In the genomic region with DNA sequence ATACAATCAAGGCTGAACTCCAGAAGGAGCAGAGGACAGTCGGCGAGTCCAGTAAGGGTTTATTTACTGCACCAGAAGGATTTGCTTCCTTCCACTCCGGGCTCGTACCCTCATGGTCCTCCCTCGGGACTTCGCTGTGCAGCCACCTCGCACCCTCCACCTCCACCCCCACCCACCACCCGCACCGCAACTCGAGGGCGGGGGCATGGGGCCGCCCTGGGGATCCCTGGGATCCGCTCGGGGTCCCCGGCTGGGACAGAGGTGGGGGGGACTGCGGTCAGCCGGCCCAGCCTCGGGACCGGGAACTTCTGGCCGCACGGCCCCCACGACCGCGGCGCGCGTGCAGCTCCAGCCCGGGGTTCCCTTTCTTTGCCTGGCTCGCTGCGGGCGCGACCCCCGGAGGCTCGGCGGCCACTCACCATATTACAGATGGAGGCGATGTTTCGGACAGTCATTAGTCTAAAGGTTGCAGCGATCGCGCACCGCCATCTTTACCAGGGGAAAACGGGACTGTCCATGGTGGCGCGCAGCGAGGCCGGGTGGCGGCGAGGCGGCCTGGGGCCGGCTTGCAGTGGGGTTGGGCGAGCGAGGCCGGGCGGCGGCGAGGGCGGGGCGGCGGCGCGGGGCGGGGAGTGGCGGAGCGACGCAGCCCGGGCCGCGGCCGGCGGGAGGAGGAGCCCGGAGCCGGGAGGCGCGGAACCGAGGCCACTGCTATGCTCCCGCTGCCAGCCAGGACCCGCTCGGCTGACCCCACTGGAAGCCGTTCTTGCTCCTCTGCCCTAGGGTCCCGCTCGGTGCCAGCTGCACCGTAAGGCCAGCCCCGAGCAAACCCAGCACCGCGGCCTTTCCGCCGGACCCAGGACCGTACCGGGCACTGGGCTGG, we compare ENCODE assay signal across 8 mouse cellular contexts. TPM values are rescaled to one million over a fixed set of nuclear protein-coding genes. Genes with fewer than 3 reads are reported as not detected.
A peak's percentile ranks its signal among the peaks of the same experiment; 100 is the strongest.
DNase-seq lines count a peak whose midpoint lies in the region; TF ChIP-seq lines count a peak whose summit lies in the region.

A gene (minus strand): TSS at position 601 of the 883 bp plus-strand sequence.

- intact Hi-C loops in gastrocnemius, postnatal 14 days (cut with DNase I; ENCODE audit: low total_unique reads): no loop called here
- intact Hi-C loops in left cerebral cortex, postnatal 36 days (cut with DNase I): loop anchor here (2.0 to 10.0 kb wide), 5 partner anchors 25 to 213 kb away; a partner anchor contains a TSS

- peak; percentile 80 for TF ChIP-seq POLR2A in cortical plate, adult 2 months (IDR thresholded peaks at IDR 0.05; ENCODE audit: extremely low read depth, insufficient read depth, low read length)

- DNase-seq in adrenal gland, adult (ENCODE audit: inconsistent age in 2 of 2, low spot score in 1 of 2): peak; percentile 91 to 95
- DNase-seq in gastrocnemius, postnatal 14 days: peak; percentile 92
- peak; percentile 82 for DNase-seq in induced T-regulatory cell, adult 2 months (ENCODE audit: low read depth)
- peak; percentile 82 to 88 for DNase-seq in left cerebral cortex, postnatal 36 days (ENCODE audit: low spot score in 2 of 2)
- DNase-seq in mesoderm, embryonic 11.5 days (ENCODE audit: low read depth, low spot score): peak; percentile 74
- DNase-seq in right cerebral cortex, postnatal 25 days: peak; percentile 85
- peak; percentile 76 to 85 for DNase-seq in urinary bladder, postnatal 36 days (ENCODE audit: low spot score in 2 of 2)

- peak within 1 kb of the TSS; percentile 99 for H3K27ac ChIP-seq in cortical plate, adult 2 months (ENCODE audit: insufficient read depth, low read length)

- peak within 1 kb of the TSS; percentile 92 for H3K4me3 ChIP-seq in cortical plate, adult 2 months (ENCODE audit: insufficient read depth, low read length)

- no peak for TF ChIP-seq CTCF in cortical plate, adult 2 months (IDR thresholded peaks at IDR 0.05; ENCODE audit: extremely low read depth, insufficient read depth, low read length)

- H3K4me1 ChIP-seq in cortical plate, adult 2 months (ENCODE audit: control insufficient read depth, insufficient read depth, low read length): peaks cover 2% of the 10 kb centered on the region; the same call in 1 of the 2 replicates

RNA-seq across cellular contexts. Expression of the gene that starts here (rescaled TPM):
- polyA plus RNA-seq in cortical plate, adult 2 months (2012; rRNA removed): 49.3 and 51.5 TPM in 2 replicates
- total RNA-seq in gastrocnemius, postnatal 14 days (2021): 10 to 100 TPM; 13.4 to 14.4 TPM
- total RNA-seq in left cerebral cortex, postnatal 36 days (2021): 100 to 1,000 TPM; 138 to 142 TPM

Comparison
In these comparisons a context has a peak if more than half of its experiments do, and no peak if none do; other contexts are left out.
1. Peak in every context shown above with its lines: DNase-seq, H3K4me3 ChIP-seq and H3K27ac ChIP-seq.
2. RNA of the gene that starts here (total RNA-seq): 138 to 142 TPM in left cerebral cortex, postnatal 36 days; 13.4 to 14.4 TPM in gastrocnemius, postnatal 14 days; every median in the first group is over 4 times any median in the second.